Mouse (Mus musculus) myocyte (in vitro differentiated cells): ENCODE data around the gene Tmem144.

Experiments used
- MAX ChIP-seq: IDR thresholded peaks from one replicate; pipeline ENCODE4 v1.6.1; 2011; ENCODE audit warnings: low read depth, mild to moderate bottlenecking, control low read depth
- POLR2AphosphoS2 ChIP-seq: IDR thresholded peaks from one replicate; pipeline ENCODE4 v1.6.1; 2011; ENCODE audit warnings: low read depth, control low read depth; ENCODE audit not compliant: insufficient read length
- TCF12 ChIP-seq: IDR thresholded peaks from one replicate; pipeline ENCODE4 v1.6.1; 2011; ENCODE audit warnings: mild to moderate bottlenecking, control low read depth; ENCODE audit not compliant: poor library complexity, insufficient read depth, severe bottlenecking
- TCF3 ChIP-seq: IDR thresholded peaks from one replicate; pipeline ENCODE4 v1.6.1; 2011; ENCODE audit warnings: low read depth, control low read depth; ENCODE audit not compliant: insufficient read length

GRCm38 (mm10) chr3:79884761-79885189 is 32.2 kb upstream of the Tmem144 start:
- TF ChIP-seq TCF12: no peak
- TF ChIP-seq TCF3: no peak
- no peak for TF ChIP-seq POLR2AphosphoS2
- TF ChIP-seq MAX: no peak
